Mouse (Mus musculus): ENCODE data around the gene Hjurp.
"Not testable (repeated sequence)": the region's sequence is repeated elsewhere in the genome, so short reads cannot be mapped to it uniquely, and the experiment has no call there.

Gene Hjurp

GRCm38 (mm10) chr1:88238771-88239170 lies 38.7 kb downstream of the Hjurp start:
- DNase-seq (ENCODE audit: low spot score): no peak

GRCm38 (mm10) chr1:88237311-88237710 lies 40.1 kb downstream of the Hjurp start:
- DNase-seq (ENCODE audit: low spot score): no peak

GRCm38 (mm10) chr1:88235894-88236415 lies 41.5 kb downstream of the Hjurp start:
- DNase-seq (ENCODE audit: low spot score): no peak

GRCm38 (mm10) chr1:88235046-88235893 lies 42.2 kb downstream of the Hjurp start:
- no peak for DNase-seq (ENCODE audit: low spot score)

GRCm38 (mm10) chr1:88234646-88235045 lies 42.8 kb downstream of the Hjurp start:
- DNase-seq (ENCODE audit: low spot score): no peak

GRCm38 (mm10) chr1:88234248-88234610 lies 43.2 kb downstream of the Hjurp start:
- DNase-seq (ENCODE audit: low spot score): no peak

- DNase-seq (ENCODE audit: low spot score): no peak
Observed at GRCm38 (mm10) chr1:88233421-88234247, 43.8 kb downstream of the Hjurp start.

GRCm38 (mm10) chr1:88232664-88233380 lies 44.6 kb downstream of the Hjurp start:
- no peak for DNase-seq (ENCODE audit: low spot score)

- DNase-seq (ENCODE audit: low spot score): no peak
Observed at GRCm38 (mm10) chr1:88231803-88232499, 45.5 kb downstream of the Hjurp start.

- DNase-seq (ENCODE audit: low spot score): no peak
Observed at GRCm38 (mm10) chr1:88230981-88231802, 46.2 kb downstream of the Hjurp start.

- DNase-seq (ENCODE audit: low spot score): no peak
Observed at GRCm38 (mm10) chr1:88230421-88230820, 47.0 kb downstream of the Hjurp start.

- DNase-seq (ENCODE audit: low spot score): no peak
Observed at GRCm38 (mm10) chr1:88229986-88230385, 47.4 kb downstream of the Hjurp start.

- no peak for DNase-seq (ENCODE audit: low spot score)
Observed at GRCm38 (mm10) chr1:88229566-88229965, 47.9 kb downstream of the Hjurp start.

- no peak for DNase-seq (ENCODE audit: low spot score)
Observed at GRCm38 (mm10) chr1:88228121-88228520, 49.3 kb downstream of the Hjurp start.

GRCm38 (mm10) chr1:88227482-88227881 lies 50.0 kb downstream of the Hjurp start:
- DNase-seq (ENCODE audit: low spot score): no peak

GRCm38 (mm10) chr1:88226670-88227379 lies 50.6 kb downstream of the Hjurp start, which contains the start of gene Mroh2a:
Gene Mroh2a (plus strand): TSS chr1:88226986.
- DNase-seq (ENCODE audit: low spot score): no peak

GRCm38 (mm10) chr1:88225741-88226140 lies 51.7 kb downstream of the Hjurp start:
- no peak for DNase-seq (ENCODE audit: low spot score)

- not testable (repeated sequence) for DNase-seq (ENCODE audit: low spot score)
Observed at GRCm38 (mm10) chr1:88225301-88225700, 52.1 kb downstream of the Hjurp start.

GRCm38 (mm10) chr1:88224029-88224776 lies 53.2 kb downstream of the Hjurp start:
- DNase-seq (ENCODE audit: low spot score): no peak
